Mouse (Mus musculus) spleen, adult 2 months (tissue): Measurements from ENCODE around the gene Slc37a3.

Experiments used
- CTCF ChIP-seq: fragments of 200-500 bp; IDR thresholded peaks from 2 replicates; pipeline ENCODE4 v1.5.1; 2011; ENCODE audit warnings: mild to moderate bottlenecking, inconsistent platforms; ENCODE audit not compliant: insufficient read depth, insufficient read length, insufficient replicate concordance; ENCODE audit errors: extremely low read depth
- POLR2A ChIP-seq: fragments of 200-500 bp; IDR thresholded peaks from 2 replicates; pipeline ENCODE4 v1.6.1; 2011; ENCODE audit warnings: low read depth, low read length, inconsistent platforms

DNA sequence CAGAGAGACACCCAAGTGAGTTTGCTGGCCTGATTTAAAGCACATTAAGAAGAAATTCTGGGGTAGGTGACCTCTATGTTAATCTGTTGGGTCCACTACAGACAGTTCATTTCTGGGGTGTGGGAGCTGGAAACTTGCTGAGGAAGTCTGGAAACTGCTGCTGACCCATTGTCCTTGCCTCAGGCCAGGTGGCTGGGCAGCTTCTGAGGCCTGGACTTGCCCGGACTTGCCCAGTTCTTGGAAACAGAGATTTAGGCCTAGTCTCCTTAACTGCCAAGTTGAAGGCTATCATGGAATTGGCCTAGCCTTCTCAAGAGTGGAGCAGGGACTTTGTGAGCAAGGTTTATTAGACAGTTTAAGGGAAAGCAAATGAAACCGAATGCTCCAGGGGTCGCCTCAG is 92.6 kb downstream of the Slc37a3 start:
- TF ChIP-seq POLR2A (no peak), CTCF (no peak)
